Mouse (Mus musculus): ENCODE measurements around the gene Abcc12.

DNA sequence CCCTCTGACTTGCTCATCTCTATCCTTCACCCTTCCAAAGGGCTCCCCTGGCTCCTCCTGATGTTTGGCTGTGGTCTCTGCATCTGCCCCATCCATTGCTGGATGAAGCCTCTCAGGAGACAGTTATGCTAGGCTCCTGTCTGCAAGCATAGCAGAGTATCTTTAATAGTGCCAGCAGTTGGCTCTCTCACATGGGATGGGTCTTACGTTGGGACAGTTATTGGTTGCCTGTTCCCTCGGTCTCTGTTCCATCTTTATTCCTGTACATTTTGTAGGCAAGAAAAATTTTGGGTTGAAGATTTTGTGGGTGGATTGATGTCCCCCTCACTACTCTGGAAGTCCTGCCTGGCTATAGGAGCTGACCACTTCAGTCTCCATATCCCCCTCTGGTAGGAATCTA is 117.3 kb downstream of the Abcc12 start:
- TF ChIP-seq TAL1 (conservative IDR thresholded peaks at IDR 0.05; ENCODE audit: low read depth, low read length) (no peak), CTCF (IDR thresholded peaks at IDR 0.05; ENCODE audit: low read depth, low read length) (no peak), GATA1 (IDR thresholded peaks at IDR 0.05; ENCODE audit: borderline replicate concordance, low read length) (no peak), POLR2AphosphoS5 (IDR thresholded peaks at IDR 0.05; ENCODE audit: insufficient replicate concordance, low read depth, low read length) (no peak), GATA2 (IDR thresholded peaks at IDR 0.05; ENCODE audit: borderline replicate concordance, low read depth, low read length) (no peak)
